Mouse (Mus musculus) embryonic stem cell, embryonic (primary cell): ENCODE data around the gene Prss12.

Experiments
- CTCF ChIA-PET, 4 experiments: fragments of 300-600 bp in 2 of 4; fragments of 350-600 bp in 2 of 4; sonication (Branson Sonifier 250); formaldehyde crosslinking; loops; one replicate each; lab custom pipeline; 2022; ENCODE audit warnings: inconsistent platforms in 2 of 4; lab: Charles Lee
- POLR2A ChIA-PET, 4 experiments: fragments of 300-600 bp in 2 of 4; fragments of 350-600 bp in 2 of 4; sonication (Branson Sonifier 250); formaldehyde crosslinking; loops; one replicate each; lab custom pipeline; 2022; ENCODE audit warnings: antibody characterized with exemption in 4 of 4, inconsistent platforms in 1 of 4; lab: Charles Lee

Prss12 gene

DNA sequence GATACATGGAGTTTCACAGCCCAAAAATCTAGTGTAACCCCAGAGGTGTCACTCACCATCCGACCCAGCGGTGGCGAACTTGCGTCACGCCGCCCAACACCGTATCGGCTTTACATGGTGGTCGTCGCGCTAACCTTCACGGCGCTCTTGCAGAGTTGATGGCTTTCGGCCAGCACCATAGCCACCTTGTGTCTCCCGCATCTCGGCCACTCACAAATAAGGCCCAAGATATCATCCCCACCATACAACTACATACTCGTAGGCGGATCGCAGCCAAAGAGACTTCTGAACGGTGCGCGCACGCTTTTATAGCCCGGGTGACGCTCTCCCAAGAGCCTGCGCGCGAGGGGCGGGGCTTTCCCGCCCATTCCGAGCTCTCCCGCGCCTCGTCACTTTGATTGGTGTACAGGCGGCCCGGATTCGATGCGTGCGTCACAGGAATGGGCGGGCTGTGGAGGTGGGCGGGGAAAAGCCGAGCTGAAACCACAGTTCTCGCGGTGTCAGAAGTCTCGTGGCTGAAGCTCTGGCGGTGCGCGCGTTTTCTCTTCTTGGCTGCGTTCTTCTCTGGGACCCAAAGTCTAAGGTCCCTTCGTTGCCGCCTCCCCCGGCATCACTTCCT lies 61.5 kb downstream of the Prss12 start:
- CTCF ChIA-PET = interaction anchor here in 1 of 4 experiments (0.8 to 1.4 kb wide), 5 partner anchors 11 to 767 kb away, joined by 3 to 5 read pairs (median 4); no protein-coding TSS in a partner anchor
- POLR2A ChIA-PET = interaction anchor here (0.6 to 6.6 kb wide), 226 partner anchors 8 to 1693 kb away, joined by 3 to 137 read pairs (median 4); partner anchors contain the start of genes Mettl14 (in 3 of the 4), Prss12 (in 3 of the 4), Abcd3 (in 2 of the 4) and Ndst3 (in 2 of the 4)

- ChIA-PET CTCF (interaction anchor here in 3 of 4 experiments (0.5 to 1.8 kb wide), 7 partner anchors 10 to 766 kb away, joined by 3 to 12 read pairs (median 4); partner anchors contain the start of gene Mettl14 (in 1 of the 3)), POLR2A (interaction anchor here (0.6 to 6.6 kb wide), 227 partner anchors 8 to 1694 kb away, joined by 3 to 137 read pairs (median 4); partner anchors contain the start of genes Mettl14 (in 3 of the 4), Prss12 (in 3 of the 4), Abcd3 (in 2 of the 4) and Ndst3 (in 2 of the 4))
Observed at GRCm38 (mm10) chr3:123508675-123509376, 62.1 kb downstream of the Prss12 start.

DNA sequence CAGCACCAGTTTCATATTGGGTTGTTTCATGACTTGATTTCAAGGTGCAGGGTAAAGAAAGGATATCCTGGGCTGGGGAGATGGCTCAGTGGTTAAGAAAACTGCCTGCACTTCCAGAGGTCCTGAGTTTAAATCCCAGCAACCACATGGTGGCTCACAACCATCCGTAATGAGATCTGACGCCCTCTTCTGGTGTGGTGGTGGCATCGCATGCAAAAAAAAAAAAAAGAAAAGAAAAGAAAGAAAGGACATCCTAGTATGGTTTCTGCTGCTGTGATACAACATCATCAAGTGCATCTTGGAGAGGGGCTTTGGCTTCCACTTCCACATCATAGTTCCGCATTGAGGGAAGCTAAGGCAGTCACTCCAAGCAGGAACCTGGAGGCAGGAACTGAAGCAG lies 65.1 kb downstream of the Prss12 start:
- POLR2A ChIA-PET = interaction anchor here in 1 of 4 experiments (0.6 kb wide), 1 partner anchor 126 kb away, joined by 4 read pairs; the partner anchor contains the start of gene Mettl14
- CTCF ChIA-PET = no interaction called here

DNA sequence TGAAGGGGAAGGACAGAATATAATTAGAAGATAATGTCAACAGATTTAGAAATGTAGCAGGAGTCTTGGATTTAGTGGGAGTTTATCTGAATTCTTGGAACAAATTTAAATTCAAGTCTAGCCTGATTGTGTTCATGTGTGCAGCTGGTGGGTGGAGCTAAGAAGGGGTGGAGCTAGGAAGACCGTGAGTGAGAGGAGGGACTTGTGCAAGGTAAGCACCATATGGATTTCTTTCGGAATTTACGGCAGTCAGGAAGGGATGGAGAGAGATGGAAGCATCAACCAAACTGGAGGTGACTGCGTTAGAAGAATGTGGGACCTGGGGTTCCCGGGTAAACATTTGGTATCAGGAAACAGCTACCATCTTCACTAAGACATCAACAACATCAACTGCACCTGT lies 68.2 kb downstream of the Prss12 start:
- CTCF ChIA-PET = interaction anchor here (0.6 to 2.0 kb wide), 9 partner anchors 13 to 760 kb away, joined by 3 to 11 read pairs (median 5); no protein-coding TSS in a partner anchor
- POLR2A ChIA-PET = interaction anchor here in 2 of 4 experiments (0.7 to 2.8 kb wide), 4 partner anchors 9 to 1080 kb away, joined by 3 to 11 read pairs (median 6); no protein-coding TSS in a partner anchor

DNA sequence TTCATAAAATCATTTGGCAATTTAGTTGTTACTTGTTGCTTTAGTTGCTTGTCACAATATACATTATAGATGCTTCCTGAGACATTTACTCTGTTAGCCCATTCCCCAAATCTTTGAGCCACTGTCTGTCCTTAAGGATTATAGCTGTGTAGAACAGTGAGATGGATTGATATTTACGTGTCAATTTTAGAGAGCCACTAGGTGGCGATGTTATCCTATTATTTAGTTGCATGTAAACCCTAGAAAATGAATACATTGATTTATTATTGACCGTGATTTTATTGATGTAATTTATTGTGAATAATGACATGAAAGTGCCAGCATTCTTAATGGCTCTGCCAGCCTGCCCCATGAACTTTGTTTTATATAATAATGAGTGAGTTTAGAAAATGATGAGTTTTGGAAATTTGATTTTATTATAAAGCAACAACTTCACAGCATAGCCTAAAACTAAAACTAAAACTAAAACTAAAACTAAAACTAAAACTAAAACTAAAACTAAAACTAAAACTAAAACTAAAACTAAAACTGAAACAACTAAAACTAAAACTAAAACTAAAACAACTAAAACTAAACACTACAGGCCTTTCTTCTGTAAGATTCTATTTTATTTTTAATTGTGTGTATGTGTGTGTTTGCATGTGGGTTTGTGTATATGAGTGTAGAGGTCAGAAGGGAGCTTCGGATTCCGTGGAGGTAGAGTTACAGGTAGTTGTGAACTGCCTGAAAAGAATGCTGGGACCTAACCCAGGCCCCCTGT lies 69.1 kb downstream of the Prss12 start:
- ChIA-PET POLR2A (interaction anchor here in 3 of 4 experiments (0.7 to 8.2 kb wide), 5 partner anchors 7 to 10 kb away, joined by 3 to 89 read pairs (median 7); no protein-coding TSS in a partner anchor), CTCF (interaction anchor here (0.6 to 2.0 kb wide), 11 partner anchors 9 to 759 kb away, joined by 3 to 11 read pairs (median 5); no protein-coding TSS in a partner anchor)

DNA sequence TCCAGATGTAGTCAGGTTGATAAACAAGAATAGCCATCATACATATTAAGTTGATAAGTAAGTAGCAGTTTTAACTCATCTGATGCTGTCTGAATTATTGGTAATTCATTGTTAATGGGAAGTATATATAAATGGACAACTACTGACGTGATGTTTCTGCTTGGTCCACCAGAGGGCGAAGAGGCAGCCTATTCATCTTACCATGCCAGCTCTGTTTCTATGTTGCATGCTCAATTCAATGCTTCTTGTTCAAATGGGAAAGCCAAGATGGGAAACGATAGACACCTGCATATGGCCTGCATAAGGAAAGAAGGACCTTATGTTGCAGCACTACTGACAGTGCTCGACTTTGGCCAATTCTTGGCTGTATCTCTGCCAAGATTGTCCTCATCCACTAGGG lies 70.1 kb downstream of the Prss12 start:
- POLR2A ChIA-PET = interaction anchor here in 3 of 4 experiments (1.2 to 8.2 kb wide), 3 partner anchors 8 to 9 kb away, joined by 5 to 89 read pairs (median 6); no protein-coding TSS in a partner anchor
- CTCF ChIA-PET = interaction anchor here (0.6 to 1.7 kb wide), 8 partner anchors 12 to 1614 kb away, joined by 3 to 7 read pairs (median 4); no protein-coding TSS in a partner anchor

DNA sequence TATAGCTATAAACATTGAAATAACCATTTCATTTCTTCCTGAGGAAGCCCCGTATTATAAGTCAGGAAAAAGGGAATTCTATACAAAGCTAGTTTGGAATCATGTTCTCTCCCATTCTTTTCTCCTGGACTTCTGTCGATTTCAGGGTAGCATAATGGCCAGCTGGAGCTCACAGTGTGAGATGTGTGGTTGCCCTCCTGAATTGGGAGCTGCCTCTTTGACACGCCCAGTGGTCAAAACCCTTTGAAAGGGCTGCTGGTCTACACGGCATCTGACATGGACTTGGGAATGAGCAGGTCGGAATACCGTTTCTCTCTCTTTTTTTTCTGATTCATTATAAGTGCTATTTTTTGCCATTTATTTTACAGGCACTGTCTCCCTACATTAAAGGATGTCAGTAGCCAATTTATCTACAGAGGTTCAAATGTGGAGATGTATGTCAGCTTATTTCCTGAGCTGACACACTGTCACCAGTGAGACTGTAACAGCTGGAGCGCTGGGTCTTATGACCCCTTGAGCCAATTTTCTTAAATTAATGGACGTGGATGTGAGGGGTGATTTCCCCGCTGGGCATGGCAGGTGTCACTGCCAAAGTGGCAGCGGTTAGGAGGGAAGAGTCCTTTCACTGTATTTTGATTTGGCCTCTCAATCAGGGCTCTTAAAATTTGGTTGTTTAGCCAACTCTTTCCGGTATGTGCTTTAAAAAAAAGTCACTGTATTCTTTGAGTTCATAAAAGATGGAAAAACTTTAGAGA lies 79.8 kb downstream of the Prss12 start:
- POLR2A ChIA-PET = interaction anchor here in 3 of 4 experiments (1.2 to 11.9 kb wide), 3 partner anchors 18 to 19 kb away, joined by 5 to 137 read pairs (median 8); no protein-coding TSS in a partner anchor

DNA sequence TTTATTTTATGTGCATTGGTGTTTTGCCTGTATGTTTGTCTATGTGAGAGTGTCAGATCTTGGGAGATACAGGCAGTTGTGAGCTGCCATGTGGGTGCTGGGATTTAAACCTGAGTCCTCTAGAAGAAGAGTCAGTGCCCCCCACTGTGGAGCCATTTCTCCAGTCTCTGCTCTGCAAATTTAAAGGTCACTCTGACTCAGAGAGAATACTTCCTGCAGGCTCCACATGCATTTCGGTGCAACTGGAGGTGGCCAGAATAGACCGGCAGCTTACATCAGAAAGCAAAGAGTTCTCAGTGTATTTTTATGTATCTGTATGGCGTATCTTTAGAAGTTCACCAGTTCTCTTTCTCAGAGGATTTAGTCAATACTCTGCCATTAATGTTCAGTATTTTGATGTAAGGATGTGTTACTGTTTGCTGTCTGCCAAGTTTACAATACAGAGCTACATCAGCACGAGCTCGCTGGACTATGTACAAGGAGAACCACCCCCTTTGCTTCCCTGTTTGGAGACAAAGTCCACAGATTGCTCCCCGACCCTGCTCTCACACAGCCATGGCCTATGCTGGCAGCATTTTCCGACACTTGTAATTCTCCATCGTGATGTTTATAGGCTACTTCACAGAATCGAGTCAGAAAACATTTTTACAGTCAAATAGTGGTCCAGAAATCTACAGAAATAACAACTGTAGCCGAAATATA lies 81.2 kb downstream of the Prss12 start:
- CTCF ChIA-PET = interaction anchor here in 2 of 4 experiments (0.6 to 0.7 kb wide), 3 partner anchors 9 to 13 kb away, joined by 3 to 4 read pairs (median 4); no protein-coding TSS in a partner anchor
- POLR2A ChIA-PET = interaction anchor here in 3 of 4 experiments (0.8 to 11.9 kb wide), 4 partner anchors 20 kb away, joined by 4 to 137 read pairs (median 7); no protein-coding TSS in a partner anchor

More for the DNA sequence above, 79.8 kb downstream of the Prss12 start:
- CTCF ChIA-PET = interaction anchor here in 1 of 4 experiments (0.6 kb wide), 1 partner anchor 709 kb away, joined by 4 read pairs; no protein-coding TSS in a partner anchor

DNA sequence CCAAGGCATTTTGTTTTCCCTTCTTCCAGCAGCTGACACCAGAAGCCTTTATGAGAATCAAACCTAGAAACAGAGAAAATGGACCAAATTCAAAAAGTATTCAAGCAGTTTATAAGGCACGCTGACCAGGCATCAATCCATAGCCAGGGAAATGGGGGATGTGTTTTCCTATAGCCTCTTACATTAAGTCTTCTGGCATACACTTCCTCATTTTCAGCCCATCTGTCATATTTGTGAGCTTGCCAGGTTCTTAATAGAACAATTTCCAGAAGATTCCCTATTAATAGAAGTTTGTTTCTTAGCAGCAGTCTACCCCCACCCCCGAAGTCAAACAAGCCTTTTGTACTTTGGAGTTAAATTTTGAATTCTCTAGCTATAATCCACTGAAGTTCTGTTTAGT lies 84.4 kb downstream of the Prss12 start:
- CTCF ChIA-PET = interaction anchor here in 1 of 4 experiments (0.7 kb wide), 1 partner anchor 78 kb away, joined by 3 read pairs; no protein-coding TSS in a partner anchor
- POLR2A ChIA-PET = interaction anchor here in 3 of 4 experiments (0.6 to 2.5 kb wide), 4 partner anchors 22 to 498 kb away, joined by 3 to 13 read pairs (median 10); no protein-coding TSS in a partner anchor

- ChIA-PET POLR2A (interaction anchor here in 1 of 4 experiments (1.6 kb wide), 1 partner anchor 29 kb away, joined by 6 read pairs; no protein-coding TSS in a partner anchor), CTCF (interaction anchor here in 1 of 4 experiments (0.7 kb wide), 1 partner anchor 1395 kb away, joined by 3 read pairs; no protein-coding TSS in a partner anchor)
Observed at GRCm38 (mm10) chr3:123537279-123537678, 90.6 kb downstream of the Prss12 start.

DNA sequence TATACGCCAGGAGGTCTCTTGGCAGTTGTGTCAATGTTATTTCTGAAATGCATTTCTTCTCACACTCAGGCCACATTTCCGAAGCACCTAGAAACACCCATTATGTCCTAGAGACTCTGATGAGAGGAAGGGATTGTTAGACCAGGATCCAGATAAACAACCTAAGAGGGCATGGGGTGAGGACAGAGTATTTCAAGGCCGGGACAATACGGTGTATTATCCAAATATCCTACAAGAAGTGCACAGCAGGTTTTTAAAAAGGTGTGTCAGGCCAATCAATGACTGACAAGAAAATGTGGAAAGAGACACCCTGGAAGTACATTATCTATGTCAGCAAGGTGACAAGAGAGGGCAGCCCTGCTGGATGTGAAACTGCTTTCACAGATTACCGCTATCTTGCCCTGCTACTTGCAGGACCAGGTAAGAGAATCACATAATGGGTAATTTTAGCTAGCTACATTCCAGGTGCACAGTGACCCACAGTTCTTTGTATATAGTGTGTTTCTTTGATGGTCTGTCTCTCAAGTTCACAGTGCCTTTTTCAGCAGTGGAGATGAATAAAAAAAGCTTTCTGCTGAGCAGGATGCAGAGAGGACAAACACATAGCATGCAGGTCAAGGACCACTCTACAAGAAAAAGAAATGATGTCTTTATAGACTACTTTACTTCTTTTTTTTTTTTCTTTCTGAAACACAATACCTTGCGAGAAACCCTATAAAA lies 97.0 kb downstream of the Prss12 start:
- CTCF ChIA-PET = no interaction called here
- POLR2A ChIA-PET = interaction anchor here in 1 of 4 experiments (1.6 kb wide), 1 partner anchor 35 kb away, joined by 5 read pairs; no protein-coding TSS in a partner anchor

GRCm38 (mm10) chr3:123550487-123550886 lies 103.8 kb downstream of the Prss12 start:
- ChIA-PET CTCF (no interaction called here), POLR2A (interaction anchor here in 1 of 4 experiments (1.2 kb wide), 1 partner anchor 42 kb away, joined by 3 read pairs; no protein-coding TSS in a partner anchor)

DNA sequence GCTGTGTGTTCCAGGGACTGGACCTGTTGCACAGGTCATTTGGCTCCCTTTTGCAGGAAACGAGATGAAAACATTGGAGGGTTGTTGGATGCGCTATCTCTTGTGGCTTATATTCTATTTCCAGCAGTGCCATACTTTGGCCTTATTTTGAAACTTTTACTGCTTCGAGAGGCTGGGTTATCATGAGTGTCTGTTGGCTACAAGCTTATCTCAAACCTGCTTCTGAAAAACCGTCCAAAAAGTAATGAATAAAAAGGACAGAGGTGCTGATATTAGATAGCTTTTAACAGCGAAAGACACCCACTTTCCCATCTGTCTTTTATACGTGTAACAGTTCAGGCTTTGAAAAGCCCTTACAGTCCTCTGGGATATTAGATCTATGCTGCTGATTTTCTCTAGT lies 107.2 kb downstream of the Prss12 start:
- CTCF ChIA-PET = no interaction called here
- POLR2A ChIA-PET = interaction anchor here in 1 of 4 experiments (2.4 kb wide), 1 partner anchor 45 kb away, joined by 7 read pairs; no protein-coding TSS in a partner anchor

DNA sequence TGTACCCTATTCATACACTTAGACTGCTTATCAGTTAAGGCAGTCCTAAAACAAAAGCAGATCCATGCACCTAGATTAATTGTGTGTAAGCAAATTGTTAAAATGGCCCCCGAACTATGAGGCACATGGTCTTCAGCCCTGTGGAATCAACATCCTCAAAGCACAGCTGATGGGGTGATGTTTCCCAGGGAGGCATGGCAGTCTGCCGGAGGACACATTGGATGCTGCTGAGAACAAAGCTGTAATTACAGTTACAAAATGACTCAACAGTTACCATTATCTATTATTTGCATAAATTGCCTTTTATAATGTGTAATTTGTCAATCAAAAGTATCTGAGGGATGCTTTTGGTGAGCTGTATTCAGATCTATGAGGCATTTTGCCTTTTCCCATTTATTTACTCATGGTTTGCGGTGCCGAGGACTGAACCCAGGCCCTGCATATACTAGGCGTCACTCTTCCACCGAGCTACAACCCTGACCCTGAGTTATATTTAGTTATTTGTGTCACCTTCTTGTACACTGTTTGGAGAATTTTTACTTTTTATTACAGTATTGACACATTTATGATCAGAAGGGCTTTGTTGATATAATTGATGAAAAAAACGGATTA lies 108.6 kb downstream of the Prss12 start:
- ChIA-PET CTCF (no interaction called here), POLR2A (interaction anchor here in 2 of 4 experiments (1.3 to 2.4 kb wide), 2 partner anchors 47 kb away, joined by 5 to 7 read pairs; no protein-coding TSS in a partner anchor)
